Mouse (Mus musculus) C2C12 (cell line): ENCODE measurements around the gene Srsf9.

Experiments used
- CEBPB ChIP-seq: IDR thresholded peaks from one replicate; pipeline ENCODE4 v1.6.1; 2011; ENCODE audit warnings: low read depth, mild to moderate bottlenecking, control low read depth, moderate library complexity
- CTCF ChIP-seq: IDR thresholded peaks from one replicate; pipeline ENCODE4 v1.5.1; 2011; ENCODE audit not compliant: control insufficient read depth, insufficient read depth, insufficient read length
- FOSL1 ChIP-seq: IDR thresholded peaks from one replicate; pipeline ENCODE4 v1.8.0; 2011; ENCODE audit warnings: mild to moderate bottlenecking, low read length; ENCODE audit not compliant: poor library complexity, insufficient read depth, severe bottlenecking
- MAX ChIP-seq: IDR thresholded peaks from one replicate; pipeline ENCODE4 v1.6.1; 2011; ENCODE audit warnings: mild to moderate bottlenecking, control low read depth
- MYOD1 ChIP-seq: IDR thresholded peaks from one replicate; pipeline ENCODE4 v1.6.1; 2011; ENCODE audit warnings: low read depth; ENCODE audit not compliant: control insufficient read depth, insufficient read length
- USF1 ChIP-seq: IDR thresholded peaks from one replicate; pipeline ENCODE4 v1.6.1; 2011; ENCODE audit warnings: low read depth, mild to moderate bottlenecking, control low read depth, moderate library complexity

- TF ChIP-seq CTCF (no peak), CEBPB (no peak), MYOD1 (peak; percentile 31), USF1 (no peak), FOSL1 (no peak), MAX (peak; percentile 94)
Observed at GRCm38 (mm10) chr5:115300792-115301614, 26.0 kb upstream of the Srsf9 start, which contains the start of gene Dynll1.
